Mouse (Mus musculus) cerebellum, adult 2 months (tissue): Measurements from ENCODE around the gene Spag16.

Experiments used
- CTCF ChIP-seq: fragments of 200-500 bp; IDR thresholded peaks from 2 replicates; pipeline ENCODE4 v1.5.1; 2011; ENCODE audit warnings: low read depth, mild to moderate bottlenecking, control low read depth, low read length, moderate library complexity, borderline replicate concordance; ENCODE audit not compliant: insufficient read depth
- POLR2A ChIP-seq: fragments of 200-500 bp; IDR thresholded peaks from 2 replicates; pipeline ENCODE4 v1.6.1; 2011; ENCODE audit warnings: low read length, control low read depth, borderline replicate concordance; ENCODE audit not compliant: insufficient read depth

DNA sequence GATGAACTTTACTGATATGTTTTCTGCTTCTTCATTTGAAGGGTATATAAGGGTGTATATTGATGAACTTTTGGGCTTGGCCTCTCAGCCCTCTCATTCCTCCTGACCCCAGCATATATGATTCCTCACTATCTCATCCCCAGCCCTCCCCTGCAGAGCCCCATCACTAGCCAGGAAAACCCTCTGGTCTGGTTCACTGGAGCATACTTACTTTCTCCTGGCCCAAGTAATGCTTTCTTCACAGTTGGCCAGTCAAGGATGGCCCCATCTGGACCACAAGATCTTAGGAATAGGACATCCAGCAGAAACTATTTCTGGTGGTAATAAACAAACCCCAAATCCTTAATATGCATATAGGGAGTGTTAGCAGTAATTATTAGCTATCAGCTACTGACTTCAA, 527.2 kb downstream of the Spag16 start:
- TF ChIP-seq CTCF = no peak
- no peak for TF ChIP-seq POLR2A
